Mouse (Mus musculus) heart, embryonic 13.5 days (tissue): Measurements from ENCODE around the gene Rpe65. TPM values are rescaled to one million over a fixed set of nuclear protein-coding genes. Genes with fewer than 3 reads are reported as not detected.

Experiments used
- ATAC-seq: fragments of 200-750 bp; cut with Nextera tagmentation; 2 replicates; pipeline ENCODE4 v1.8.0; 2017; ENCODE audit warnings: moderate TSS enrichment; ENCODE audit not compliant: insufficient number of reproducible peaks, low FRiP score, low TSS enrichment; ENCODE audit errors: extremely low read depth
- H3K27ac ChIP-seq: fragments of 300-500 bp; sonication (generic); replicated peaks from 2 replicates; pipeline ENCODE4 v1.5.1; 2015; ENCODE audit warnings: moderate library complexity, mild to moderate bottlenecking, inconsistent platforms
- H3K27me3 ChIP-seq: fragments of 300-500 bp; sonication (generic); replicated peaks from 2 replicates; pipeline ENCODE4 v1.6.1; 2015; ENCODE audit warnings: mild to moderate bottlenecking, inconsistent platforms
- H3K36me3 ChIP-seq: fragments of 300-500 bp; sonication (generic); 2 replicates; pipeline ENCODE4 v1.6.1; 2015; ENCODE audit warnings: mild to moderate bottlenecking, inconsistent platforms
- H3K4me1 ChIP-seq: fragments of 300-500 bp; sonication (generic); 2 replicates; pipeline ENCODE4 v1.6.1; 2015; ENCODE audit warnings: inconsistent platforms
- H3K4me2 ChIP-seq: fragments of 300-500 bp; sonication (generic); 2 replicates; pipeline ENCODE4 v1.6.1; 2015; ENCODE audit warnings: inconsistent platforms, mild to moderate bottlenecking, moderate library complexity
- H3K4me3 ChIP-seq: fragments of 300-500 bp; sonication (generic); 2 replicates; pipeline ENCODE4 v1.5.1; 2015; ENCODE audit warnings: moderate library complexity, mild to moderate bottlenecking, inconsistent platforms
- H3K9ac ChIP-seq: fragments of 300-500 bp; sonication (generic); 2 replicates; pipeline ENCODE4 v1.6.1; 2015; ENCODE audit warnings: inconsistent platforms, mild to moderate bottlenecking, moderate library complexity
- H3K9me3 ChIP-seq: fragments of 300-500 bp; sonication (generic); 2 replicates; pipeline ENCODE4 v1.6.1; 2016; ENCODE audit warnings: inconsistent platforms
- WGBS: fragments of 180-500 bp; shearing (Covaris S2); methylation state at CpG from one replicate; pipeline ENCODE4 v1.1.7; 2015; ENCODE audit warnings: mixed read lengths; 5-methylcytosine and 5-hydroxymethylcytosine counted together
- polyA plus RNA-seq: library from polyadenylated mRNA; unstranded; fragments of >200 nt; fragmentation: Nextera tagmentation; extraction: Ambion mirVana; gene quantifications from 2 replicates; pipeline ENCODE4 v1.2.1, GENCODE M21; 2015

Gene Rpe65
- not detected in 2 replicates for polyA plus RNA-seq

GRCm38 (mm10) chr3:159598875-159599274 lies at the start of gene Rpe65:
Gene Rpe65 (plus strand): TSS chr3:159599175.
- no peak within 1 kb of the TSS for H3K27ac ChIP-seq
- ATAC-seq = no peak
- H3K9ac ChIP-seq = no peak within 1 kb of the TSS
- no peaks in the 10 kb centered on the region for H3K4me1 ChIP-seq
- H3K27me3 ChIP-seq = no peaks in the 10 kb centered on the region
- no peaks in the 10 kb centered on the region for H3K9me3 ChIP-seq
- no peaks in the 10 kb centered on the region for H3K36me3 ChIP-seq
- no peak within 1 kb of the TSS for H3K4me3 ChIP-seq
- no peak within 1 kb of the TSS for H3K4me2 ChIP-seq
- WGBS = 56% methylated on average over 1 of the region's 1 CpGs

GRCm38 (mm10) chr3:159550224-159550623 lies 48.8 kb upstream of the Rpe65 start:
- Histone ChIP-seq H3K4me2 (no peak overlapping the region), H3K27me3 (no peaks in the 10 kb centered on the region), H3K9ac (no peak overlapping the region), H3K36me3 (no peaks in the 10 kb centered on the region), H3K4me3 (no peak overlapping the region), H3K4me1 (no peaks in the 10 kb centered on the region), H3K9me3 (no peaks in the 10 kb centered on the region), H3K27ac (no peak overlapping the region)
- ATAC-seq = no peak

GRCm38 (mm10) chr3:159614977-159615376 lies 16.0 kb downstream of the Rpe65 start:
- Histone ChIP-seq H3K27me3 (no peaks in the 10 kb centered on the region), H3K9ac (no peak overlapping the region), H3K27ac (no peak overlapping the region), H3K4me1 (no peaks in the 10 kb centered on the region), H3K4me3 (no peak overlapping the region), H3K4me2 (no peak overlapping the region), H3K9me3 (no peaks in the 10 kb centered on the region), H3K36me3 (no peaks in the 10 kb centered on the region)
- 72% methylated on average over 1 of the region's 1 CpGs for WGBS
- no peak for ATAC-seq

- no peak for ATAC-seq
- no peaks in the 10 kb centered on the region for H3K4me1 ChIP-seq
- 64% methylated on average over 1 of the region's 1 CpGs for WGBS
Observed at GRCm38 (mm10) chr3:159621026-159621425, 22.1 kb downstream of the Rpe65 start.

GRCm38 (mm10) chr3:159624010-159624409 lies 25.0 kb downstream of the Rpe65 start:
- H3K4me1 ChIP-seq = no peaks in the 10 kb centered on the region
- 67% methylated on average over 1 of the region's 1 CpGs for WGBS
- no peak overlapping the region for H3K4me3 ChIP-seq
- no peaks in the 10 kb centered on the region for H3K9me3 ChIP-seq
- no peak overlapping the region for H3K27ac ChIP-seq
- H3K4me2 ChIP-seq = no peak overlapping the region
- no peak for ATAC-seq
- H3K27me3 ChIP-seq = no peaks in the 10 kb centered on the region
- H3K36me3 ChIP-seq = no peaks in the 10 kb centered on the region
- H3K9ac ChIP-seq = no peak overlapping the region

More at GRCm38 (mm10) chr3:159621026-159621425, 22.1 kb downstream of the Rpe65 start:
- Histone ChIP-seq H3K27me3 (no peaks in the 10 kb centered on the region), H3K9ac (no peak overlapping the region), H3K4me3 (no peak overlapping the region), H3K4me2 (no peak overlapping the region), H3K36me3 (no peaks in the 10 kb centered on the region), H3K27ac (no peak overlapping the region), H3K9me3 (no peaks in the 10 kb centered on the region)

- 59% methylated on average over 1 of the region's 1 CpGs for WGBS
- H3K27ac ChIP-seq = no peak overlapping the region
- H3K4me1 ChIP-seq = no peaks in the 10 kb centered on the region
- H3K9ac ChIP-seq = no peak overlapping the region
- no peak overlapping the region for H3K4me3 ChIP-seq
- ATAC-seq = no peak
- no peaks in the 10 kb centered on the region for H3K36me3 ChIP-seq
- no peaks in the 10 kb centered on the region for H3K9me3 ChIP-seq
- no peaks in the 10 kb centered on the region for H3K27me3 ChIP-seq
- H3K4me2 ChIP-seq = no peak overlapping the region
Observed at GRCm38 (mm10) chr3:159660741-159661140, 61.8 kb downstream of the Rpe65 start.

- H3K27ac ChIP-seq = no peak overlapping the region
- H3K27me3 ChIP-seq = no peaks in the 10 kb centered on the region
- H3K4me1 ChIP-seq = no peaks in the 10 kb centered on the region
- ATAC-seq = no peak
- no peak overlapping the region for H3K4me3 ChIP-seq
- H3K4me2 ChIP-seq = no peak overlapping the region
- H3K36me3 ChIP-seq = no peaks in the 10 kb centered on the region
- WGBS = 85% methylated on average over 1 of the region's 1 CpGs
- no peak overlapping the region for H3K9ac ChIP-seq
- H3K9me3 ChIP-seq = no peaks in the 10 kb centered on the region
Observed at GRCm38 (mm10) chr3:159663333-159663732, 64.4 kb downstream of the Rpe65 start.

Other genes with a start within 250 kb of the Rpe65 start
- gene Depdc1a, start 103.7 kb upstream of the Rpe65 start, polyA plus RNA-seq = 29.8 and 31.8 TPM in 2 replicates
- 131 and 140 TPM in 2 replicates for gene Wls, start 240.5 kb downstream of the Rpe65 start, polyA plus RNA-seq